Comparison of ENCODE assay signal across 16 mouse cellular contexts in genomic region chr14:78654939-78655556, GRCm38 (mm10).
"Had no signal": no experiment of that assay in that cellular context is flagged by ENCODE, and none has a peak within 500 bp of the region (broad histone marks: within the 10 kb centered on the region; RNA-seq: fewer than 3 reads in every experiment).

No protein-coding gene starts in this region.

- H3K36me3 ChIP-seq: midbrain, embryonic 10.5 days; midbrain, embryonic 12.5 days; stomach, embryonic 15.5 days had no signal

- H3K4me2 ChIP-seq: lung, embryonic 14.5 days; midbrain, embryonic 12.5 days; neural tube, embryonic 13.5 days; neural tube, embryonic 15.5 days; stomach, embryonic 15.5 days had no signal

- H3K4me1 ChIP-seq: midbrain, embryonic 12.5 days had no signal

- H3K9me3 ChIP-seq: midbrain, embryonic 12.5 days; neural tube, embryonic 13.5 days; stomach, embryonic 15.5 days had no signal

- H3K9ac ChIP-seq: lung, embryonic 14.5 days; midbrain, embryonic 12.5 days; neural tube, embryonic 13.5 days; neural tube, embryonic 15.5 days; stomach, embryonic 15.5 days had no signal

- ATAC-seq: midbrain, embryonic 16.5 days had no signal

- DNase-seq: lung, adult 18-20 months; lung, embryonic 14.5 days; lung, postnatal 10 days; lung, postnatal 4 days; midbrain, embryonic 14.5 days; thymus, adult 2 months; thymus, postnatal 25 days; thymus, postnatal 4 days had no signal

- H3K27ac ChIP-seq: midbrain, embryonic 10.5 days; midbrain, embryonic 12.5 days; neural tube, embryonic 13.5 days; neural tube, embryonic 15.5 days; stomach, embryonic 15.5 days; stomach, postnatal 0 days had no signal

- H3K4me3 ChIP-seq: midbrain, embryonic 10.5 days; midbrain, embryonic 12.5 days; myocyte; neural tube, embryonic 13.5 days; neural tube, embryonic 15.5 days; stomach, embryonic 15.5 days had no signal

- H3K27me3 ChIP-seq: midbrain, embryonic 12.5 days; neural tube, embryonic 13.5 days; neural tube, embryonic 15.5 days; stomach, embryonic 15.5 days had no signal
